Mouse (Mus musculus) erythroblast, embryonic 14.5 days (primary cell): Measurements from ENCODE around the gene Arl11.

ENCODE experiments used
- GATA1 ChIP-seq: IDR thresholded peaks from 2 replicates; pipeline ENCODE4 v1.6.1; 2012; ENCODE audit warnings: low read length, inconsistent platforms, mixed read lengths
- TAL1 ChIP-seq: IDR thresholded peaks from 3 replicates; pipeline ENCODE4 v1.6.1; 2012; ENCODE audit warnings: low read length, inconsistent platforms, mixed read lengths

GRCm38 (mm10) chr14:61339381-61339780 is 29.8 kb downstream of the Arl11 start:
- TF ChIP-seq GATA1 (no peak), TAL1 (no peak)
